Mouse (Mus musculus) ES-E14 (cell line): ENCODE data around the gene Hmgcl. TPM values are rescaled to one million over a fixed set of nuclear protein-coding genes. Genes with fewer than 3 reads are reported as not detected.

Experiments
- DNase-seq: peaks from one replicate; pipeline ENCODE4 v3.0.0-alpha.2; 2013; ENCODE audit warnings: low read depth, low spot score
- H3K27ac ChIP-seq: 2 replicates; pipeline ENCODE4 v1.5.1; 2012; ENCODE audit warnings: low read depth, mild to moderate bottlenecking, low read length, moderate library complexity, mixed read lengths; ENCODE audit not compliant: poor library complexity, insufficient read depth, severe bottlenecking
- H3K36me3 ChIP-seq: 2 replicates; pipeline ENCODE4 v1.6.1; 2012; ENCODE audit warnings: mild to moderate bottlenecking, low read length, moderate library complexity, mixed read lengths; ENCODE audit not compliant: control insufficient read depth, poor library complexity, insufficient read depth, severe bottlenecking
- H3K4me1 ChIP-seq, 2 experiments: fragments of 150-350 bp in 1 of 2; sonication (generic) in 1 of 2; 2 replicates each; pipeline ENCODE4 v1.6.1; 2012; ENCODE audit warnings: low read length in 2 of 2, mild to moderate bottlenecking in 1 of 2, mixed read lengths in 1 of 2; ENCODE audit not compliant: control insufficient read depth in 2 of 2, insufficient read depth in 2 of 2, poor library complexity in 1 of 2
- H3K4me3 ChIP-seq, 2 experiments: fragments of 150-350 bp in 1 of 2; sonication (generic) in 1 of 2; 2 replicates each; pipeline ENCODE4 v1.5.1; 2012; ENCODE audit warnings: low read length in 2 of 2, low read depth in 1 of 2, mild to moderate bottlenecking in 1 of 2, mixed read lengths in 1 of 2; ENCODE audit not compliant: insufficient read depth in 1 of 2, poor library complexity in 1 of 2, severe bottlenecking in 1 of 2
- H3K9ac ChIP-seq: 2 replicates; pipeline ENCODE4 v1.6.1; 2012; ENCODE audit warnings: low read depth, mild to moderate bottlenecking, low read length, mixed read lengths; ENCODE audit not compliant: poor library complexity, insufficient read depth, severe bottlenecking
- H3K9me3 ChIP-seq: fragments of 150-350 bp; sonication (generic); 2 replicates; pipeline ENCODE4 v1.6.1; 2012; ENCODE audit warnings: low read depth, mild to moderate bottlenecking, low read length; ENCODE audit not compliant: control insufficient read depth, insufficient read depth
- CHD2 ChIP-seq: IDR thresholded peaks from 2 replicates; pipeline ENCODE4 v1.6.1; 2014; ENCODE audit warnings: mild to moderate bottlenecking, low read depth, low read length, inconsistent platforms
- HCFC1 ChIP-seq: IDR thresholded peaks from 2 replicates; pipeline ENCODE4 v1.6.1; 2012; ENCODE audit warnings: low read length, inconsistent platforms, borderline replicate concordance; ENCODE audit not compliant: insufficient read depth
- MAFK ChIP-seq: IDR thresholded peaks from 2 replicates; pipeline ENCODE4 v1.6.1; 2014; ENCODE audit warnings: mild to moderate bottlenecking, low read depth, low read length, inconsistent platforms; ENCODE audit not compliant: insufficient read depth
- ZC3H11A ChIP-seq: IDR thresholded peaks from 2 replicates; pipeline ENCODE4 v1.6.1; 2012; ENCODE audit warnings: low read depth, mild to moderate bottlenecking, inconsistent platforms, low read length, borderline replicate concordance
- ZNF384 ChIP-seq: IDR thresholded peaks from 2 replicates; pipeline ENCODE4 v1.6.1; 2012; ENCODE audit warnings: low read depth, low read length, inconsistent platforms
- in situ Hi-C, 2 experiments: fragments of 600-800 bp; cut with MboI; formaldehyde crosslinking; loops; one replicate each; pipeline ENCODE4 v1.15.1; 2025; ENCODE audit warnings: low sequenced_read_pairs in 2 of 2, inconsistent platforms in 1 of 2; ENCODE audit not compliant: unreplicated experiment in 2 of 2
- total RNA-seq: library from RNA; depleted of rRNA; stranded (reverse); fragments of 300-350 nt; gene quantifications from 2 replicates; pipeline ENCODE4 v1.2.3, GENCODE M21; 2012

Hmgcl gene
- total RNA-seq, 1 experiment = 15.6 TPM

- TF ChIP-seq HCFC1 (no peak), CHD2 (no peak), MAFK (no peak), ZNF384 (no peak), ZC3H11A (no peak)
- no peak overlapping the region for H3K4me3 ChIP-seq
- H3K9me3 ChIP-seq = no peaks in the 10 kb centered on the region
- H3K9ac ChIP-seq = no peak overlapping the region
- no peak overlapping the region for H3K27ac ChIP-seq
- DNase-seq = no peak
- peaks cover 0 to 11% of the 10 kb centered on the region in 2 experiments; a peak in 2 of 4 replicates for H3K4me1 ChIP-seq
- in situ Hi-C loops = no loop called here
- peaks cover 1% of the 10 kb centered on the region; the same call in 1 of the 2 replicates for H3K36me3 ChIP-seq
Measured at GRCm38 (mm10) chr4:135953179-135953578, 6.9 kb downstream of the Hmgcl start.

- Histone ChIP-seq H3K27ac (no peak overlapping the region), H3K9me3 (no peaks in the 10 kb centered on the region), H3K9ac (no peak overlapping the region), H3K36me3 (peaks cover 1% of the 10 kb centered on the region; the same call in 1 of the 2 replicates), H3K4me1 (peaks cover 0 to 12% of the 10 kb centered on the region in 2 experiments; a peak in 2 of 4 replicates), H3K4me3 (no peak overlapping the region)
- in situ Hi-C loops = no loop called here
- no peak for DNase-seq
- TF ChIP-seq HCFC1 = no peak
- TF ChIP-seq CHD2 = no peak
- no peak for TF ChIP-seq MAFK
- 0 out of 2 replicates have a peak, but pooled peaks have one; percentile 4 for TF ChIP-seq ZC3H11A
- TF ChIP-seq ZNF384 = no peak
Measured at GRCm38 (mm10) chr4:135954241-135954640, 8.0 kb downstream of the Hmgcl start.

GRCm38 (mm10) chr4:135955886-135956285 lies 9.6 kb downstream of the Hmgcl start:
- Histone ChIP-seq H3K27ac (no peak overlapping the region), H3K4me1 (peaks cover 0 to 10% of the 10 kb centered on the region in 2 experiments; a peak in 2 of 4 replicates), H3K9me3 (no peaks in the 10 kb centered on the region), H3K9ac (no peak overlapping the region), H3K4me3 (no peak overlapping the region), H3K36me3 (peaks cover 1% of the 10 kb centered on the region; the same call in 1 of the 2 replicates)
- DNase-seq = no peak
- no peak for TF ChIP-seq HCFC1
- TF ChIP-seq ZNF384 = no peak
- no peak for TF ChIP-seq ZC3H11A
- TF ChIP-seq MAFK = no peak
- no peak for TF ChIP-seq CHD2
- in situ Hi-C loops = no loop called here

- no peak for DNase-seq
- Histone ChIP-seq H3K9me3 (no peaks in the 10 kb centered on the region), H3K9ac (peak overlapping the region; percentile 40; the same call in 1 of the 2 replicates), H3K4me1 (peaks cover 0 to 8% of the 10 kb centered on the region in 2 experiments; a peak in 2 of 4 replicates), H3K36me3 (peaks cover 1% of the 10 kb centered on the region; the same call in 1 of the 2 replicates), H3K27ac (no peak overlapping the region), H3K4me3 (no peak overlapping the region)
- in situ Hi-C loops = no loop called here
- TF ChIP-seq MAFK = no peak
- no peak for TF ChIP-seq CHD2
- TF ChIP-seq HCFC1 = no peak
- no peak for TF ChIP-seq ZNF384
- no peak for TF ChIP-seq ZC3H11A
Measured at GRCm38 (mm10) chr4:135958354-135958753, 12.1 kb downstream of the Hmgcl start.

- Histone ChIP-seq H3K4me3 (no peak overlapping the region), H3K27ac (no peak overlapping the region), H3K9ac (no peak overlapping the region), H3K4me1 (peaks cover 0 to 8% of the 10 kb centered on the region in 2 experiments; a peak in 1 of 4 replicates), H3K9me3 (no peaks in the 10 kb centered on the region), H3K36me3 (peaks cover 1% of the 10 kb centered on the region; the same call in 1 of the 2 replicates)
- TF ChIP-seq ZC3H11A (no peak), HCFC1 (no peak), MAFK (no peak), ZNF384 (no peak)
- peak; percentile 78 for DNase-seq
- in situ Hi-C loops = no loop called here
Measured at GRCm38 (mm10) chr4:135960717-135961116, 14.5 kb downstream of the Hmgcl start.
